Mouse (Mus musculus): Measurements from ENCODE around the gene Ucma. TPM values are rescaled to one million over a fixed set of nuclear protein-coding genes. Genes with fewer than 3 reads are reported as not detected.

The Ucma gene
- total RNA-seq, 4 experiments from 2014 or later = 2.2 to 5.2 (median 3.7) TPM

DNA sequence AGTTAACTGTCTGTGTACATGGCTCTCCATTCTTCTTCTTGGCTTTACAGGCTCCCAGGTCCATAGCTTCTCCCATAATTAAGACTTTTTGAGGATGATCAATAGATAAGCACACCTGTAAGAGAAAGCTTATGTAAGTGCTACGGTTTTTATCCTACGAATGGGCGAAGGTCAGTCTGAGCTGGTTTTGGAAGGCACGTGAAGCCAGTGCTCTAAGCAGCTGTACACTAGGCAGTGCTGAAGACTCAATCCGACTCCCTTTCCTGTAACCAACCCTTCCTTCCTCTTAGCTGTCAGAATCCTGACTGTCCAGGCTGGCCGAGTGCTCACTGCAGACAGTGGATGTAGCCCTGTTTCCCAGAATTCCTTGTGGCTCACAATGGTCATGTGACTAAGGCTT, 25.3 kb downstream of the Ucma start:
- no peak for DNase-seq (ENCODE audit: low spot score in 2 of 2)

DNA sequence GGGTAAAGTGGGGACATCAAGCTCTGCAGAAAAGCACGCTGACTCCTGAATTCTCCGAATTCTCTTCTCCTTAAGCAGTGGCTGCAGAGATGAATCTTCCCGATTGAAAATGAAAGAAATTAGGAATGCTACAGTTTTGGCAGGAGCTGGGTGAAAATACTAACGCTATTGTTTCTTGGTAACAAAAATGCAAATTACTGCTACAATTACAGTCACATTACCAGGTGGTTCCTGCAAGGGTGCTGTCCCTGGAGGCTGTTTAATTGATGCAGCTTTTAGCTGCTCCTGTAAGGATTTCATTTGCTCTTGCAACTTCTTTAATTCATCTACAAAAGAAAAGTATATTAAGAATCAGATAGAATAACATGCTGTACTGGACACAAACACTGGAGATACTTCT, 31.2 kb downstream of the Ucma start:
- DNase-seq (ENCODE audit: low spot score in 2 of 2) = no peak

DNA sequence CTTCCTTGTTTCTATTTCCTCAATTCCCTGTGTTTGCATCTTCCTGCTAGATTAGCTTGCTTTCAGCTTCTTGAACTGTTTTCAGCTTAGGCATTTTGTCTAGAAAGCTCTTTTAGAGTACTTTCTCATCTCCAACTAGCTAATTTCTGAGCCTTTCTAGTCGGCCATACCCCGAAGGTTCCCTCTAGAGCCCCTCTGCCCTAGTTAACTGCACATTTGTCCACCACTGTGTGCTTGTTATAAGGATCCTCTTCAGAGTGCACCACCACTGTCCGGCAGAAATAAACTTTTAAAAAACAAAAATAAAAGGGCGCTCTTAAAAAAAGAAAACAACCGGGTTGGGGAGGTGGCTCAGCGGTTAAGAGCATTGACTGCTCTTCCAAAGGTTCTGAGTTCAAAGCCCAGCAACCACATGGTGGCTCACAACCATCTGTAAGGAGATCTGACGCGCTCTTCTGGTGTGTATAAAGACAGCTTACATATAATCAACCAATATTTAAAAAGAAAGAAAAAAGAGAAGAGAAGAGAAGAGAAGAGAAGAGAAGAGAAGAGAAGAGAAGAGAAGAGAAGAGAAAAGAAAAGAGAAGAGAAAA, 36.1 kb downstream of the Ucma start:
- no peak for DNase-seq (ENCODE audit: low spot score in 2 of 2)

DNA sequence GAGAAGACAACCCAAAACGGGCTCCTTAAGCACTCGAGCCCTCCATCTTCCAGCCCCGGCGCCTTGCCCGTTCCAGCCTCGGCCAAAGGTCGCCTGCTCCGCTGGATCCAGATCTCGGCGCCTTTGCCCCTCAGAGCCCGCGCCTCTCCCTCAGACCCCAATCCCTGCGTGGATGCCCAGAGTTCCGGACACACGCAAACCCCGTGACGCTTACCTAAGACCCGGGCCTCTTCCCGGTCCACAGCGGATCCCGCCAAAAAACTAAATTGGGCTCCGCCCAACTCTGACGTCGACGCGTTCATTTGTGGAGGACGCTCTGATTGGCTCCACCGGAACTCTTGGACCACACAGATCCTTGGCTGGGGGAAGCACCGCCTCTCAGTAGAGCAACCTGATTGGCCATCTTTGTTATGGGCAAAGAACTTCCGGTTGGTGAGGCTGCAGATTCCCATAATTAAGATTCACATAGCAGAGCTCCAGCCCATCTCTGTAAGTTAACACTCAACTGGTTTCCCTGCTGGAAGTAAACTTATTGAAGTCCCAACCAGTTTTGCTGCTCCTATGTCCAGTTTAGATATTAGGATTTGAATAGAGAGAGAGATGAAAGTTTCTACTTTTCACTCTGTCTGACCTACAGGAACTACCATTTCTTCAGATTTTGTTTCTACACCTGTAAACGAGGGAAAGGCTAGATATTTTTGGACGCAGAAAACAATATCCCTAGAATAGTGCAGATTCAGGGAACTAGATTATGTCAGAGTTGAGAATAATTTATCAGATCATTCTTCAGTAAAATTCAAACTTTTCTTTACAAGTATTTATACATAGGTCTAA, 36.8 kb downstream of the Ucma start, which contains the start of gene Mcm10:
Gene Mcm10, minus strand, starts transcription at position 301 of the 834 bp plus-strand sequence.
- DNase-seq (ENCODE audit: low spot score in 2 of 2) = peak; percentile 90 to 91

DNA sequence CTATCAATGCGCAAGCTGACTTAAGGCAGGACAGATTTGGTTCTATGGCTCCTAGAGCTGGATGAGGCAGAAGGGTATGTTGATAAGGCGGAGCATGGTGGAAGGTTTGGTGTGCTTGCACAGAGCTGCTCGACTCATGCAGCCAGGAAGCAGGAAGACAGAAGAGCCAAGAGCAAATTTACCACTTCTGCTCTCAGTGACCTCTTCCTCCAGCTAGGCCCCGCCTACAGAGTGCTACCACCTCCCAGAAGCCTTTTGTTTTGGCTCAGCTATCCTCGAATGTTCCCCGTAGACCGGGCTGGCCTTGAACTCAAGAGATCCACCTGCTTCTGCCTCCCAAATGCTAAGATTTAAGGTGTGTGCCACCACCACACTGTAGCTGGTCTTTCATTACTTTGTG, 38.7 kb downstream of the Ucma start:
- no peak for DNase-seq (ENCODE audit: low spot score in 2 of 2)

DNA sequence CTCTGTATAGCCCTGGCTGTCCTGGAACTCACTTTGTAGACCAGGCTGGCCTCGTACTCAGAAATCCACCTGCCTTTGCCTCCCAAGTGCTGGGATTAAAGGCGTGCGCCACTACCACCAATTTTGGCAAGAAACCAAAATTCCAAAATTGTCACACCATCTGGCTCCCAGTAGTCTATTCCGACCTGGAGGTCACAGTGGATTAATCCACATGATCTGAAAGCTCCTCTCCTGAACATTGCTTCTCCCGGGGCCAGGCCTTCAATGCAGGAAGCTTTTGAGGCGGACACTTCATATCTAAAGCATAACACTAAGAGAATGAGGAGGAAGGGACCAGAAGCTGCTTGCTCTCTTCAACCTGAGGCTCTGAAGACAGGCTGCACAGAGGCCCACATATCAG, 39.6 kb downstream of the Ucma start:
- DNase-seq (ENCODE audit: low spot score in 2 of 2) = no peak

DNA sequence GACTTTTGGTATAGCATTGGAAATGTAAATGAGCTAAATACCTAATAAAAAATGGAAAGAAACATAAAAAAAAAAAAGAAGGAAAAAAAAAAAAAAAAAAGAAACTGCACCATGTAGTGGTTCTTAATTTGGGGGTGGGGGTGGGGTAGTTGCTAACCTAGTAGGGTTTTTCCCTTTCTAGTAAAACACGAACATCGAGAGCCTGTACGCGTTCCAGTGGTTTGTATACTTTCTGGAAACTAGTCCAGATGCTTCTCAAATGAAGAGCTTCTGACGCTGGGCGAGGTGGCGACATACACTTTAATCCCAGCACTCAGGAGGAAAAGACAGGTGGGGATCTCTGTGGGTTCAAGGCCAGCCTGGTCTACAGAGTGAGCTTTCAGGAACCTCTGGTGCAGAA, 41.0 kb downstream of the Ucma start:
- no peak for DNase-seq (ENCODE audit: low spot score in 2 of 2)

DNA sequence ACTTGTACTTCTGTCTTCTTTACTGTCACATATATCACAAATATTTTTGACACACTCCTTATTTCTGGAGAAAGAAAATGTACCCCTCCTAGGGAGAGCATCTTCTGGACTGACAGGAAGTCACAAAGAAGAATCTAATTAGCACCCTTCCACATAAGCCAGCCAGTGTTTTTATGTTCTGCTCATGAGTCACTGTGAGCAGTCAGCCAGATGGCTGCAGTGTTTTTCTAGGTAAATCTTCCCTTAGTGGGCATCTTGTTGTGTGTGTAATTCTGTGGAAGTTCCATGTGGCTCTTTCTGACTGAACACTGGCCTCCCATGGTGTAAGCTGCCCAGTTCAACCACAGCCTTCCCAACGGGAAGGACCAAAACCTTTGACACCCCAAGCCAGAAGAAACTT, 43.8 kb downstream of the Ucma start:
- peak; percentile 28 to 31 for DNase-seq (ENCODE audit: low spot score in 2 of 2)

DNA sequence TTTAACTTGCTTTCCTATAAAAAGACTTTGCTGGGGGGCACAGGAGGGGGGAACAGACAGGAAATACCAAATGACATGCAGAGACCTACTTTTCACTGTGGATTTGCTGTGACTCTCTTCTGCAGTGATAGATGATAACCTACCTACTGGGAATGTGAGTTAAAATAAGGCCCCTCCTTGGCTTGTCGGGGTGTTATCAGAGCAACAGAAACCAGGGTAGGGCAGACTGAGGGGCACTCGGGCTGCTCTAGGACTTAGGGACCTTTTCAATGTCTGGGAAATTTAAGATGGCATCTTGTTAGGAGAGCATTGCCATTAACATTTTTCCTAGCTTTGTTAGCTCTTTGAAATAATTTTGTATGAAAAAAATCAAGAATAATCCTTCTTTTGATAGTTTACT, 47.4 kb downstream of the Ucma start:
- no peak for DNase-seq (ENCODE audit: low spot score in 2 of 2)

DNA sequence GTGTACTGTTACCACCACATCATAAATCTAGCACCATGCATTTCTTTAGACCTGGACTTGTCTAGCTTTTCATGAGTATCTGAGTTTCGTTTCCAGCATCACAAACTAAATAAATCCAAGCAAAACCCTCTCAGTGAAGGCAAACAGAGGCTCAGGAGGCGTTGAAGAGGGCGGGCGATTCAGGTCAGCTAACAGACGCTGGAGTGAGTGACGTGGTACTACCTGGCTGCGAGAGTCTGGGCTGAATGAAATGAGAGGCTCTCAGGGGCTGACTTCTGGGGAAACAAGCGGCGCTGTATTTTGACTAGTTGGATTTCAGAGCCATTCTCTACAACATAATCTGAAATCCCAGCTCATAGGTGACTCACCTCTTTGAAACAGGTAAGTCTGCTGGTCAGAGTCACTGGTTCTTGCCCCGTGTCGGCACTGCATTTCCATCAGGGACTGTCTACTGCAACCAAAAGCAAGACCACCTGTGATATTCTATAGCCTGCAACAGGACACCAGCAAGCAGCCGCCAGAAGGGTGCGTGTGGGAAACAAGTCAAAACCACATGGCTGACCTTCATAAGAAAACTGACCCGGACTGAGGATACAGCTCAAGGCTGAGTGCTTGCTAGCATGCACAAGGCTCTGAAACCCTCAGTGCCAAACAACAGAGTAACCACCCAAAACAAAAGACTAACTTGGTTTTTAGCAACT, 47.9 kb downstream of the Ucma start:
- no peak for DNase-seq (ENCODE audit: low spot score in 2 of 2)

DNA sequence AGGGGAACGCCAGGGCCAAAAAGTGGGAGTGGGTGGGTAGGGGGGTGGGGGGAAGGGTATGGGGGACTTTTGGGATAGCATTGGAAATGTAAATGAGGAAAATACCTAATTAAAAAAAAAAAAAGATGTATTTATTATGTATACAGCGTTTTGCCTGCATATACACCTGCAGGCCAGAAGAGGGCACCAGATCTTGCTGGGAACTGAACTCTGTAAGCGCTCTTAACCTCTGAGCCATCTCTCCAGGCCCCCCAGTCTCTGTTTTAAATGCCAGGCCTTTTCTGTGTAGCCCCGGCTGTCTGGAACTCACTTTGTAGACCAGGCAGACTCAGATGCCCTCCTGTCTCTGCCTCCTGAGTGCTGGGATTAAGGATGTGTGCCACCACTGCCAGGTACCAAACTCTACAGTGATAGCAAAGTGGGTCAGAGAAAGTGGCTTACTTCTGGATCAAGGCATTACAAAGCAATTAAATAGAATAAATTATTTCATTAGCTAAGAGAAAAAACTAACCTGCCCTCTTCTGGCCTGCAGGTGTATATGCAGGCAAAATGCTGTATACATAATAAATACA, 49.3 kb downstream of the Ucma start:
- no peak for DNase-seq (ENCODE audit: low spot score in 2 of 2)

DNA sequence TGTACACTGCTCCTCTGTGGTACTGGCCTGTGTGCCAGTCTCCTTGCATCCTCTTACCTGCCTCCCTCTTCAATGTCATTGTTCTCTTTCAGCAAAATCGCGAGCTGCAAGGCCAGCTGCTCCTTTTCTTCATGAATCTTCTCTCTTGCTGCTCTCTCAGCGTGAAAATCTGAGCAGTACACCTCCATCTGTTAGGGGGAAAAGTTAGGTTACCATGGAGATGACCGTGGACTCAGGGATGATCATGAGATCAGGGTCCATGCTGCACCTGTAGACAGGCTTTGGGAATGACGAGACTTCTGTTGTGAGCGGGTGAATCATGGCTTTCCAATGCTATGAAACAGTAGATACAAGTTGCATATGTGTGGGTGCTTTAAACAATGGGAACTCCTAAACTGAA, 51.1 kb downstream of the Ucma start:
- no peak for DNase-seq (ENCODE audit: low spot score in 2 of 2)

DNA sequence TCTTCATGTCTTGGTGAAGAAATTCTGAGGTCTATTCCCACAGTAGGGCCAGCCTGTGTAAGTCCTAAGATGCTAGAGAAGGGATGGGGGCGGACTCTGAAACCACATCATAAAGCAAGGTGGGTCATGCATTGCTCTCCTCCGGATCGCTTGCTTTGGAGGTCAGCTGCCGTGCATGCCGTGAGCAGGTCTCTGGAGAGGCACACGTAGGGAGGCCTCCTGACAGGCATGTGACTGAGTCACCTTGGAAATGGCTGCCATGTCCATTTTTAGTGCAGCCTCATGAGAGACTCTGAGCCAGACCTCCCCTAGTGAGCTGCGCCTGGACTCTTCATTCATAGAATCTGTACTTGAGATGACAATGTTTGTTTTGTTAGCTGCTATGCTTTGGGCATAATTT, 52.1 kb downstream of the Ucma start:
- DNase-seq (ENCODE audit: low spot score in 2 of 2) = no peak

DNA sequence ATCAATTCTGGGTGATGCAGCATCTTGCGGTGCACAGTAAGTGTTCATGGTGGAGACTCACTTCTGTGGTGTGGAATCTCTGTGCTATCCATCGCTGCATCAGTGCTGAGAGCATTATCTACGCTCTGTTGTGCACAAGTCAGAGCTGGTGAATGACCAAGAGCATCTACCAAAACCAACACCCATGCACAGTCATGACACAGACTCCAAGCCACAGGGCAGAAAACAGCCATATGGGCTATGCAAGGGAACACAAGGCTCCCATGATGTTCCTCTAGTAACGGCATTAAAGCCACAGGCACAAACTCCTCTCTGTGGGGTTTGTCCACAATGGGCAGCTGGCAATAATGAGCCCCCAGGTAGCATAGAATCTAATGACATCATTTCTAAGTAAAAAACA, 53.9 kb downstream of the Ucma start:
- no peak for DNase-seq (ENCODE audit: low spot score in 2 of 2)

DNA sequence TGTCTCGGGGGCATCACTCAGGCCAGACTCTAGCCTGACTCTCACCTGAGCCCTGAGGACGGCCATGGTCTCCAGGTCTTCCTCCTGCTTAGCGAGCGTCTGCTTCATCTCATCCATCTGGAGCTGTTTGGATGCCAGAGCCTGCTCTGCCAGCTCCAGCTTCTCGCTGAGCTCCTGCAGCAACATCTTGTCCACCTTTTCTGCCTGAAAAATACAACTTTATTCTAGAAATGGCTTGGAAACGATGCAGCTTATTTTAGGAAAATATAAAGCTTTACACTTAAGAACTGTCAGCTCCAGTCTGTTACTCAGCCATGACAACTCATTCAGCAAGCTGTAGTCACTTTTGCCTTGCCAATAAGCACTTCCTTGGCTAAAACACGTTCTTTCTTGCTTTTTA, 55.3 kb downstream of the Ucma start:
- peak in 1 of 2 experiments; percentile 33 for DNase-seq (ENCODE audit: low spot score in 2 of 2)

DNA sequence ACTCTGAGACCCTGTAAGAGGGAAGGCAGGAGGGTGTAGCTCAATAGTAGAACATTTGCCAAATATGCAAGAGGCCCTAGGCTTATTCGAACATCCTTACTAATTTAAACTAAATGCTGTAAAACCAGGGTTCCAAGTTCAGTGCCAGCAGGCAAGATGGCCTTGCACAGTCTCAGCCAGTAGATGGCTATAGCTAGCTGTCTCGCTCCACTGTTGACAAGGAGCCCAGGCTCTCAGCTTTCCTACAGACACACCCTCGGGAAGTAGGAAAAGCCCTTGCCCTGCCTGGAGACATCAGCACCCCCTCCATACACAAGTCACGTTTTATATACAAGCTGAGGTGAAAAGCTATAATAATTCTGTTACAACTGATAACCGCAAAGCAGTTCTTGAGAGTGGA, 56.7 kb downstream of the Ucma start:
- no peak for DNase-seq (ENCODE audit: low spot score in 2 of 2)

DNA sequence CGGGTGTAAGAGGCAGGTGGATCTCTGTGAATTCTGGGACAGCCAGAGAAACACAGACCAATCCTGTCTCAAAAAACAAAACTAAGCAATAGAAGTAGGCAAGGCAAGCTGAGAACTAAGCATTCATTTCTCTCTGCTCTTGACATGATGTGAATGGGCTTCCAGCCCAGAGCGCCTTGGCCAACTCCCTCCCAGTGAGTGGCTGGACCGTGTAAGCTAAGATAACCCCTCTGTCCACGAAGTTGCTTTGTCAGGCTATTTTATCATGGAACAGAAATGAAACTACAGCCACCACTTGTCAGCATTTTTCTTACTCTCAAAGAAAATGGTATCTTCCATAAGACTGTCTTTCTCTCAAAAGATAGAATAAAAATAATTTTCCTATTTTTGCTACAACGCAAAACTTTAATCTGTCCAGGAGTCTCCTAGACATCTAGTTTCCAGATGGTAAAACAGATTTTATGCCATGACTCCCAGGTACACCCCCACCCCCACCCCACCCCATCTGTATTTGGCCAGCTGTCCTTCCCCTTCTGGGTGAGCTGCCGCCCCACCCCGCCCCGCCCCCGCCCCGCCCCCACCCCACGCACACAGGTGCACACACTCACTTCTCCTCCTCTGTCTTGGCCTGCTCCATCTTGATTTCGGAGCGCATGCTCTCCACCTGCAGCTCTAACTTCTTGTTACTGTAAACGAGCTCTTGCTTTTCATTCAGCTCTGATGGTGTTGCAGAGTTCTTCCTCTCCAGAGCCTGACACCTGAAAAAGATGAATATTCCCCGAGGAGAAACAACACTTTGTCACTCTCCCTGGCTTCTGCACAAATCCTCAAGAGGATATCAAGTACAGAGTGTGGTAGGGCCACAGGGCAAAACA, 57.9 kb downstream of the Ucma start:
- no peak for DNase-seq (ENCODE audit: low spot score in 2 of 2)

DNA sequence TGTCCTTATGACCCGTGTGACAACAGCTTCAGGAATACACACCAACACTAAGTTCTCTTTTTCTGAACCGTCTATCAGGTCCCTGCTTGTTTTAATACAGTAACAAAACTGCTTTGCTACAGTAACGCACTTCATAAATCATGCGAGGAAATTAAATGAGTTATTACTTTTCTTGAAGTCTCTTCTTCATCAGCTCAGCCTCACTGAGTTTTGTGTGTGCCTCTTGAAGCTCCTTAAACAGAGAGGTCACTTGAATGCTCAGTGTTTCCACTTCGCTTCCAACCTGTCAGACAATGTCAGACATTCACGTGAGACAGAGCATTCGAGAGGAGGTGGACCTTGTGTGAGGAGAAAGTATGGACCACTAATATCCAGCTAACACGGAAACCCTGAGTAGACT, 58.9 kb downstream of the Ucma start:
- DNase-seq (ENCODE audit: low spot score in 2 of 2) = no peak

DNA sequence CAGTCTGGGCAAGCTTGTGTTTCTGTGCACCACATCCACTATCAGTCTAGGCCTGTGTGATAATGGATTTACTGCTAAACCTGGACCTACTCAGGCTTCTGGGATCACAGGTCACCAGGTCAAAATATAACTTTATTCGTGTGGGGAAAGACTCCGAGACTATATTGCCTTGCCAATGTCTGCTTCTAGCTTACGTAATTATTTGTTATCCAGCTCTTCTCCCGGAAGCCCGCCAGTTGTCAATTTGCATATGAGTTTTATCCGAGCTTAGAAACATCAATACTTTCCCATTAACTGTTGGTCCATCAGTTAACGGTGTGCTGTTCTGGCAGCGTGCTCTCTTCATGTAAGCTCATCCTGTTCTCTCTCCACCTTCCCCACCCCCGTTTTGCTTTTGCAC, 59.3 kb downstream of the Ucma start:
- DNase-seq (ENCODE audit: low spot score in 2 of 2) = no peak
